Mouse (Mus musculus) gastrocnemius, postnatal 25 days (tissue): Measurements from ENCODE around the gene Nampt. TPM values are rescaled to one million over a fixed set of nuclear protein-coding genes. Genes with fewer than 3 reads are reported as not detected.

Experiments used
- DNase-seq: peaks from one replicate; pipeline ENCODE4 v3.0.0; 2022
- total RNA-seq, 2 experiments: library from RNA; stranded (reverse); gene quantifications; 1 replicate in 1 of 2; 2 replicates in 1 of 2; pipeline ENCODE4 v1.2.3; 2021

Nampt gene
- total RNA-seq, 2 experiments from 2014 or later, result 53.0 to 58.2 TPM

- no peak for DNase-seq
These were observed 81.7 kb downstream of the Nampt start for GRCm38 (mm10) chr12:32901005-32901404.

Other genes with a start within 250 kb of the Nampt start
- gene Sypl, start 134.3 kb downstream of the Nampt start, total RNA-seq, result 100 to 1,000 TPM; 124 to 147 TPM